Mouse (Mus musculus) CH12.LX (cell line): Measurements from ENCODE around the gene Aunip.

ENCODE experiments used
- CHD2 ChIP-seq: IDR thresholded peaks from 2 replicates; pipeline ENCODE4 v1.6.1; 2011; ENCODE audit warnings: low read length, improper control_type of control experiment
- CTCF ChIP-seq, 2 experiments: IDR thresholded peaks in 1 of 2; conservative IDR thresholded peaks in 1 of 2; 2 replicates each; pipeline ENCODE4 v1.5.1; 2011 to 2012; ENCODE audit warnings: low read depth in 2 of 2, low read length in 2 of 2, improper control_type of control experiment in 1 of 2, inconsistent platforms in 1 of 2, mild to moderate bottlenecking in 1 of 2, moderate library complexity in 1 of 2
- MAFK ChIP-seq: IDR thresholded peaks from 2 replicates; pipeline ENCODE4 v1.6.1; 2011; ENCODE audit warnings: low read length, improper control_type of control experiment; ENCODE audit not compliant: insufficient replicate concordance
- MAX ChIP-seq: IDR thresholded peaks from 2 replicates; pipeline ENCODE4 v1.6.1; 2011; ENCODE audit warnings: low read length, improper control_type of control experiment
- NRF1 ChIP-seq: IDR thresholded peaks from 2 replicates; pipeline ENCODE4 v1.6.1; 2014; ENCODE audit warnings: low read depth, mild to moderate bottlenecking, inconsistent platforms, low read length, improper control_type of control experiment, moderate library complexity
- TCF12 ChIP-seq: IDR thresholded peaks from 2 replicates; pipeline ENCODE4 v1.6.1; 2014; ENCODE audit warnings: low read depth, mild to moderate bottlenecking, inconsistent platforms, low read length, improper control_type of control experiment

- no peak for TF ChIP-seq MAX
- no peak for TF ChIP-seq CTCF (conservative IDR thresholded peaks at IDR 0.05 in 1 of 2, IDR thresholded peaks at IDR 0.05 in 1 of 2; ENCODE audit: low read depth in 2 of 2, low read length in 2 of 2)
- TF ChIP-seq TCF12 = no peak
- TF ChIP-seq CHD2 = no peak
- TF ChIP-seq NRF1 = no peak
- TF ChIP-seq MAFK = no peak
Measured at GRCm38 (mm10) chr4:134473764-134474163, 37.0 kb upstream of the Aunip start.
